Mouse (Mus musculus) neural tube, embryonic 10.5 days (tissue): ENCODE results near the gene Efna5.
A peak's percentile ranks its signal among the peaks of the same experiment; 100 is the strongest.

Source experiments
- DNase-seq: peaks from one replicate; pipeline ENCODE4 v3.0.0-alpha.2; 2017; ENCODE audit warnings: low spot score; ENCODE audit errors: extremely low spot score

The Efna5 gene

GRCm38 (mm10) chr17:62857275-62857674, 23.8 kb downstream of the Efna5 start:
- DNase-seq: no peak

GRCm38 (mm10) chr17:62853741-62854140, 27.4 kb downstream of the Efna5 start:
- DNase-seq: peak; percentile 12

GRCm38 (mm10) chr17:62852822-62853608, 28.1 kb downstream of the Efna5 start:
- DNase-seq: peak; percentile 44

- DNase-seq: no peak
These were observed 29.8 kb downstream of the Efna5 start for GRCm38 (mm10) chr17:62851268-62851667.

GRCm38 (mm10) chr17:62850603-62851002, 30.5 kb downstream of the Efna5 start:
- DNase-seq: no peak

- DNase-seq: no peak
These were observed 31.4 kb downstream of the Efna5 start for GRCm38 (mm10) chr17:62849676-62850075.

DNA sequence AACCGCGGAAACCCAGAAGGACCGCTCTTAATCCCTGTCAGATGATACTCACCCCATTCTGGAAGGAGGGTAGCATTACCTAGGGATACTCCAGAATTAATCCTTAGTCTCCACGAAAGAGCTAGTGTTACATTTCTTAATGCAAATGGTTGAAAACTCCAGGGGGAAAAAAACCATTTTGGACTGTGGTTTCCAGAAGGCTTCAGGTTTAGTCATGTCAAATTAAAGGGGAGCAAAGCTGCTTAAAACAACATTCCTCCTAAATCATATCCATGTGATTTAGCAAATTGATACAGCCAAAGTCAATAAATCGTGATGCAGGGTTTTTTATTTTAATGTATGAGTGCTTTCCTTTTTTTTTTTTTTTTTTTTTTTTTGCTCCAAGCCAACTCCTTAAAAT, 35.5 kb downstream of the Efna5 start:
- no peak for DNase-seq

GRCm38 (mm10) chr17:62844329-62844728, 36.8 kb downstream of the Efna5 start:
- DNase-seq: no peak

DNA sequence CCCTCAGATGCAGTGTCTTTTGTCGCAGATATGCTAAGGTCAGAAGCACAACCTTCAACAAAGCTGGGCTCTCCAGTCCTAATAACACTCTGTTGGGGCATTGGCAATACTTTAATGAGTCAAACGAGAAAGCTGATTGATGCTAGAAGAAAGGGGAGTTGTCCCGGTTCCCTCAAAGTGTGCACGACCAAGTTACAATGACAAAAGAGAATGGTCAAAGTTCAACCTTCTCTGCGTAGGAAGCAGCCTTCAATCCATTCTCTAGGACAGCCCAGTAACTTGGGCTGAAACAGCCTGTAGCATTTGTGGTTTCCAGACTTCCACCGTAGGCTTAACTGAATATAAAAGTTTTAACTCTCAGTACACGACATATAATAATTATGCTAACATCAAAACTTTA, 43.8 kb downstream of the Efna5 start:
- no peak for DNase-seq

GRCm38 (mm10) chr17:62836598-62837106, 44.5 kb downstream of the Efna5 start:
- peak; percentile 12 for DNase-seq

- no peak for DNase-seq
These were observed 48.5 kb downstream of the Efna5 start for GRCm38 (mm10) chr17:62832550-62833127.

DNA sequence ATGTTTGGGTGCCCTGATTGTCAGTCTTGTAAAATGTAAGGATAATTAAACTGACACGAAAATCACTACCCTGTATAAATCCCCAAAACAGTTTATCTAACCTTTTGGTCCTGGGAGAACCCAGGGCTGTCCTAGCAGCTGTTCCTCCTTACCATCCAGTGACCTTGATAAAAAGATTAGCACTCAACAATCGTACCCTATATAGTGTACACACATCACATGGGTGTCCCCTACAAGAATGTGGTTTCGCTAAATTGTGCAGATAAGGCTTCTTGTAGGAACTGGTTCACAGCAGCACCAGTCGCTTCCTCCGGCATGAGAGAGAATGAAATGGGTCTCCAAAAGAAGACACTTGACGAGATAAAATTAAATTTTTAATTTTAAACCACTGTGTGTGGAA, 53.6 kb downstream of the Efna5 start:
- no peak for DNase-seq

- DNase-seq: no peak
These were observed 59.9 kb downstream of the Efna5 start for GRCm38 (mm10) chr17:62821219-62821618.

DNA sequence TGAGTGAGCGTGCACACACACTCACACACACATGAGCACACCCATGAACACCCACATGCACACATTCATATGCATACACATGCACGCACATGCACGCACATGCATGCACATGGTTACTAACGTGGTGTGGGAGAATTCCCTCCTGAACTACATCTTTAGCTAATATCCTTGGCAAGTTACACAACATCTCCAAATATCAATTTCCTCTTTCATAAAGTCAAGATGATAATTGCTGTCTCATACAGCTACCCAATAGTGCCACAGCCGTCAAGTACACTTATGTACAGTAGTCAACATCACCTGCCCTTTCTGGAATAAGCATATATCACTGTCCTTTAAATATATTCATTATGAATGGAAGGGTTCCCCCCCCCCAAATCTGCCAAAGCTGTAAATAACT, 61.2 kb downstream of the Efna5 start:
- no peak for DNase-seq

GRCm38 (mm10) chr17:62818821-62819220, 62.3 kb downstream of the Efna5 start:
- no peak for DNase-seq

DNA sequence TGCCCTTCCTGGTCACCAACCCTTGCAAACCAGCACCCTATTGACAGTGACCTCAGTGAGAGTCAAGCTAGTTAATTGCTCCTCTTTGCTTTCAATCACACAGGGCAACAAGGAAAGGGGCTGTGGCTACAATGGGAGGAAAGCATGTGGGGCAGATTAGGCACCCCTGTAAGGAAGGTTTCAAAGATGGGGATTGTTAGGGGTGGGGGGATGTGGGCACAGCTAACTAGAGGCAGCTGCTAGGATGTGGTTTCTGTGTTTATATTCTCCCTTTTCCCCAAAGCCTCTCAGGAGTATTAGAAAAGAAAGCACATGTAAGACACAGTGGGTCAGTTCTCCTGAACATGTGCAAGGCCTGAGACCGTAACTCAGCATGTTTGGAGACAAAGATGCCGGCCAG, 62.8 kb downstream of the Efna5 start:
- DNase-seq: no peak

DNA sequence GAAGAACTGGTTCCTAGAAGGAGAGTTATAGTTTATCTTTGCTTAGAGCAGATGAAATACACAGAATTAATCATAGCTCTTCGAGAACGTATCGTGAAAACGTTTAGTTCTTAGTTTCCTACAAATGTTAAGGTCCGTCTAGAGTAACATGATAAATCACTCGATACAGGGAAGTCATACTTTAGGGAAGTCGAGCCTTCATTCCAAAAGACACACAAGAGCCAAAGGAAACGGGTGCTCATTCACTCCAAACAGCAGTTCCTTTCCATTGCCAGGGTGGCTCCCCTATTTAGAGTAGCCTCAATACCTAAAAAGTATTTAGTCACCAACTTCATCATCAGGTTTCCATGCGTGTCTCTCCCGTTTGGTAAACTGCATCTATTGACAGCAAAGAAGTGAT, 64.2 kb downstream of the Efna5 start:
- DNase-seq: no peak

DNA sequence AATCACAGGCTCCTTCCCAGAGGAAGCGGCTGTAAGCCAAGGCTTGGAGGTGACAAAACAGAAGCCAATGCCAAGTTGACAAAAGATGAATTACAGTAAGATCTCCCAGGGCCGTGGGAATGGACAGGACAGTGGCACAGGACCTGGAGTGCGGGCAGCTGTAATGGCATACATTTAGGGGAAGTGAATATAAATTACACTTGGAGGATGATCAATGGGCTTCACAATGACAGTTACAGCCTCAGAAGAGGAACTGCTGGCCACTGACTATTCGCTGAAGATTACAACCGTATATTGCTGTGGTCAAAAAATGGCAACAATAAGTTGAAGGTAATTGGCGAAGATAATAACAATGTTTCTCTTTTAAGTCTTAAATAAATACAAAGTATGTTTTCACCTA, 67.7 kb downstream of the Efna5 start:
- DNase-seq: no peak

DNA sequence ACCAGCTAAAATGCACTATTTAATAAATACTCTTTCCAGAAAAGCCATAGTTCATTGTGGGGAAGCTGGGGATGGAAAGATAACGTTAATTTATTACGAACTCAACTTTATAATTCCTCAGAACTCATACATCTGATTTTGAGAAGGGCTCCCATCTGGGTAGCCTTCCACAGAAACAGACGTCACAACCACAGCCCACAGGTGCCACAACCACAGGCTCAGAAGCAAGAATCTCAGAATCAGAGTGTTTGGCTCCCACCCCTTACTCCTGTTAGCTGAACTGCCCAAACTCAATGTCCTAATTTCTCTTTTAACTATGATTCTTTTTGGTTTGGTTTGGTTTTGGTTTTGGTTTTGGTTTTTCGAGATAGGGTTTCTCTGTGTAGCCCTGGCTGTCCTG, 73.2 kb downstream of the Efna5 start:
- no peak for DNase-seq

DNA sequence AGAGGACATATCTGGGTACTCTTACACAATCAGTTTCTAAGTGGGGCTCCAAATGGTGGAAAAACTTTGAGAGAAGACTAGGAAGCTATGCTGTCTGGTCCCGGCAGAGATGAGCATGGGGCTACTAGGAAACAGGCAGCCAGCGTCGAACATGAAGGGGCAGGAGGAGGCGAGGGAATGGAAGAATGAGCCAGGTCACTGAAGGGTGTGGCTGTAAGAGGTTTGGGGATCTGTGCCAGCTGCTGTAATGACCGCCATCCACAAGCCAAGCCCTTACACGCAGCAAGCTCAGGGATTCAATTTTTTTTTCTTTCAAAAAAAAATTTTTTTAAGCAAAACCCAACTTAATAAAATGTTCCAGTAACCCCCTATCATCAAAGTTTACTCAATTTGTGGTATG, 74.5 kb downstream of the Efna5 start:
- no peak for DNase-seq

DNA sequence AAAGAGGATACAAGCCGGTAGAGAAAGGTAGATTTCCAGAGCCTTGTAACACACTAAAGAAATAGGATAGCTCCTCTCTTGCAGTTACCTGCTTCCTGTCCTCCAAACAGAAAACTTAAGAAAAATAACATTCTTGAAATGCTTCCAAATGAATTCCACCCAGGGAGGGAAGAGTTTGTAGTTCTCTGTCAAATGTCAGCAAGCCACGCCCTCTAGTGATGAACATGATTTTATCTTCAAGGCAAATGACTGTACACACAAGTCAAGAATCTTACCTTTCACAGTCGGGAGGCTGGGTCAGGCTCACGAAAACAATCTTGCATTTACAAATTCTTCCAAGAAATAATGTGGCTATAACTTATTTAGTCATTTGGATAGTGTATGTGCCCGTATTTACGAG, 78.4 kb downstream of the Efna5 start:
- no peak for DNase-seq

- DNase-seq: no peak
These were observed 83.8 kb downstream of the Efna5 start for GRCm38 (mm10) chr17:62797272-62797671.
